Mouse (Mus musculus) testis, adult 2 months (tissue): Measurements from ENCODE around the gene Efcab11. TPM values are rescaled to one million over a fixed set of nuclear protein-coding genes. Genes with fewer than 3 reads are reported as not detected.

Source experiments
- H3K27ac ChIP-seq: fragments of 200-500 bp; 2 replicates; pipeline ENCODE4 v1.5.1; 2012; ENCODE audit warnings: low read depth, low read length; ENCODE audit not compliant: control insufficient read depth, insufficient read depth
- H3K27me3 ChIP-seq: fragments of 200-500 bp; 2 replicates; pipeline ENCODE4 v1.6.1; 2012; ENCODE audit warnings: mild to moderate bottlenecking, low read length, moderate library complexity; ENCODE audit not compliant: control insufficient read depth, insufficient read depth
- H3K36me3 ChIP-seq: fragments of 200-500 bp; 2 replicates; pipeline ENCODE4 v1.6.1; 2012; ENCODE audit warnings: mild to moderate bottlenecking, low read length; ENCODE audit not compliant: control insufficient read depth, insufficient read depth
- H3K4me1 ChIP-seq: fragments of 200-500 bp; 2 replicates; pipeline ENCODE4 v1.6.1; 2012; ENCODE audit warnings: low read length; ENCODE audit not compliant: control insufficient read depth, insufficient read depth
- H3K4me3 ChIP-seq: fragments of 200-500 bp; 2 replicates; pipeline ENCODE4 v1.5.1; 2012; ENCODE audit warnings: low read depth, mild to moderate bottlenecking, low read length, moderate library complexity, mixed read lengths; ENCODE audit not compliant: control insufficient read depth
- CTCF ChIP-seq: fragments of 200-500 bp; IDR thresholded peaks from 2 replicates; pipeline ENCODE4 v1.5.1; 2012; ENCODE audit warnings: low read depth, mild to moderate bottlenecking, inconsistent platforms, low read length, moderate library complexity; ENCODE audit not compliant: control insufficient read depth, insufficient read depth, insufficient replicate concordance
- POLR2A ChIP-seq: fragments of 200-500 bp; IDR thresholded peaks from 2 replicates; pipeline ENCODE4 v1.6.1; 2012; ENCODE audit warnings: low read depth, mild to moderate bottlenecking, inconsistent platforms, low read length, moderate library complexity; ENCODE audit not compliant: control insufficient read depth
- polyA plus RNA-seq: library from polyadenylated mRNA; depleted of rRNA; stranded (reverse); fragments of >200 nt; gene quantifications from 2 replicates; pipeline ENCODE4 v1.2.3, GENCODE M21; 2012

Efcab11 gene
- polyA plus RNA-seq, 1 experiment = 7.1 TPM

DNA sequence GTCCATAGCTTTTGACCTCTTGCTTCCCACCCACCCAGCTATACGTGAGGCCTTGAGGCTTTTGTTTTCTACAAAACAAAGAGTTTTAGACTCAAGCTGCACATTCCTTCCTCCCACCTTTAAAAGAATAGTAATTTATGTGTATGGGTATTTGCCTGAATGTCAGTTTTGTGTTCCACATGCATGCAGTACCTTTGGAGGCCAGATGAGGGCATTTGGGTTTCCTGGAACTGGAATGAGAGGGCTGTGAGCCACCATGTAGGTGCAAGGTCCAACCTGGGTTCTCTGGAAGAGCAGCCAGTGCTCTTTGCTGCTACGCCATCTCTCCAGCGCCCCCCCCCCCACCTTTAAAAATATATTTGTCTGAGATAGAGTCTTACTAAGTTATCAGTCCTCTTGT lies 36.8 kb upstream of the Efcab11 start:
- H3K27me3 ChIP-seq = no peaks in the 10 kb centered on the region
- H3K4me3 ChIP-seq = no peak overlapping the region
- no peaks in the 10 kb centered on the region for H3K4me1 ChIP-seq
- no peak overlapping the region for H3K27ac ChIP-seq
- no peaks in the 10 kb centered on the region; the same call in 1 of the 2 replicates for H3K36me3 ChIP-seq
- TF ChIP-seq POLR2A = no peak
- TF ChIP-seq CTCF = peak; percentile 15; the same call in 1 of the 2 replicates

- no peak overlapping the region for H3K27ac ChIP-seq
- no peaks in the 10 kb centered on the region; the same call in 1 of the 2 replicates for H3K36me3 ChIP-seq
- H3K4me1 ChIP-seq = no peaks in the 10 kb centered on the region
- TF ChIP-seq POLR2A = no peak
- no peak for TF ChIP-seq CTCF
- H3K27me3 ChIP-seq = no peaks in the 10 kb centered on the region
- no peak overlapping the region for H3K4me3 ChIP-seq
Observed at GRCm38 (mm10) chr12:99919636-99920035, 35.4 kb upstream of the Efcab11 start.

GRCm38 (mm10) chr12:99917800-99918427 lies 33.7 kb upstream of the Efcab11 start:
- H3K4me3 ChIP-seq = no peak overlapping the region
- H3K4me1 ChIP-seq = no peaks in the 10 kb centered on the region
- no peaks in the 10 kb centered on the region for H3K27me3 ChIP-seq
- H3K27ac ChIP-seq = no peak overlapping the region
- H3K36me3 ChIP-seq = no peaks in the 10 kb centered on the region; the same call in none of the 2 replicates
- no peak for TF ChIP-seq POLR2A
- no peak for TF ChIP-seq CTCF

DNA sequence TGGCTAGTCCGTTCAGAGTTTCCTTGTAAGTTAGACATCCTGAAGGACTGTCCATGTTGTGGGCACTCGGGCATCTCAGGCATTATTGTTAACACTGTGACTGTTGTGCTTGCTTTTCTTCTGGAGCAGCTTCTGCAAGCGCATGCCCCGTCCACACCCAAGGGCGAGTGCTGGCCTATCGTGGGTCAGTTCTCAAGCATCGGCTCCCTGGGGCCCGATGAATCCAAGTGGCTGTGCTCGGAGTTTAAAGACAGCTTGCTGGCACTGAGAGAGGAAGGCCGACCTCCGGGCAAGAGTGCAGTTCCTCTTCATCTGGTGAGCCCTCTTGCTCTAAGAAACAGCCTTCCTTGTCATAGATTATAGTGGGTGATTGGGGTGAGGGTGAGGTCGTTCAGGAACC lies 27.2 kb upstream of the Efcab11 start:
- TF ChIP-seq POLR2A = no peak
- no peak for TF ChIP-seq CTCF
- Histone ChIP-seq H3K36me3 (no peaks in the 10 kb centered on the region; the same call in none of the 2 replicates), H3K4me3 (no peak overlapping the region), H3K27ac (no peak overlapping the region), H3K27me3 (no peaks in the 10 kb centered on the region), H3K4me1 (no peaks in the 10 kb centered on the region)

GRCm38 (mm10) chr12:99904537-99904936 lies 20.3 kb upstream of the Efcab11 start:
- no peaks in the 10 kb centered on the region for H3K27me3 ChIP-seq
- H3K4me3 ChIP-seq = no peak overlapping the region
- H3K36me3 ChIP-seq = no peaks in the 10 kb centered on the region; the same call in none of the 2 replicates
- no peak overlapping the region for H3K27ac ChIP-seq
- H3K4me1 ChIP-seq = no peaks in the 10 kb centered on the region
- TF ChIP-seq POLR2A (no peak), CTCF (no peak)

- Histone ChIP-seq H3K4me1 (no peaks in the 10 kb centered on the region), H3K36me3 (no peaks in the 10 kb centered on the region; the same call in none of the 2 replicates), H3K27ac (peak overlapping the region; percentile 16), H3K27me3 (no peaks in the 10 kb centered on the region), H3K4me3 (no peak overlapping the region)
- TF ChIP-seq CTCF = no peak
- no peak for TF ChIP-seq POLR2A
Observed at GRCm38 (mm10) chr12:99902867-99903370, 18.7 kb upstream of the Efcab11 start.

GRCm38 (mm10) chr12:99901973-99902866 lies 18.0 kb upstream of the Efcab11 start:
- Histone ChIP-seq H3K4me1 (no peaks in the 10 kb centered on the region), H3K27me3 (no peaks in the 10 kb centered on the region), H3K27ac (no peak overlapping the region), H3K4me3 (no peak overlapping the region), H3K36me3 (no peaks in the 10 kb centered on the region; the same call in none of the 2 replicates)
- no peak for TF ChIP-seq POLR2A
- TF ChIP-seq CTCF = no peak
